Mouse (Mus musculus) adrenal gland, adult 2 months (tissue): ENCODE data around the gene P4ha2. TPM values are rescaled to one million over a fixed set of nuclear protein-coding genes. Genes with fewer than 3 reads are reported as not detected.
A peak's percentile ranks its signal among the peaks of the same experiment; 100 is the strongest.

Source experiments
- DNase-seq: peaks from one replicate; pipeline ENCODE4 v3.0.0; 2021
- polyA plus RNA-seq: library from polyadenylated mRNA; depleted of rRNA; stranded (reverse); fragments of >200 nt; gene quantifications from 2 replicates; pipeline ENCODE4 v1.2.3, GENCODE M21; 2012
- total RNA-seq, 2 experiments: library from RNA; stranded (reverse); gene quantifications; 2 replicates each; pipeline ENCODE4 v1.2.3; 2021

Gene P4ha2
- total and polyA plus RNA-seq, 3 experiments = 10.9 to 39.6 (median 36.5) TPM

DNA sequence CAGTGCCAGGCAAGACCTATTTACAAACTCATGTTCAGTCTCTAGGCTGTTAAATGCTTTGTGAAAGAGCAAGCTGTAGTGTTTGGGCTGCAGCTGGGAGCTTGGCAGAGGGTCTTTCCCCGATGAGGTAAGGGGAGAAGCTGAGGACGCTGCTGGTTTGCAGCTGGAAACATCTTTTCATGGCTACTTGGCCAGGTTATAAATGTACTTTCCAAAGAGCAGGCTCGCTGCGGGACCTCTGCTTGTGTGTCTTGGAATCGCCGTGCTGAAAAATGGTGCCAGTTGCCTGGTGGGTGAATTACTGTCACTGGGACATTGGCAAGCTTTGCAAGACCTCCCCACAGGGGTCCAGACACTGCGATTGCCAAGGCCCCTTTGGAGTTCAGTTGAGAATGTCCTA is 7.3 kb downstream of the P4ha2 start:
- no peak for DNase-seq

DNA sequence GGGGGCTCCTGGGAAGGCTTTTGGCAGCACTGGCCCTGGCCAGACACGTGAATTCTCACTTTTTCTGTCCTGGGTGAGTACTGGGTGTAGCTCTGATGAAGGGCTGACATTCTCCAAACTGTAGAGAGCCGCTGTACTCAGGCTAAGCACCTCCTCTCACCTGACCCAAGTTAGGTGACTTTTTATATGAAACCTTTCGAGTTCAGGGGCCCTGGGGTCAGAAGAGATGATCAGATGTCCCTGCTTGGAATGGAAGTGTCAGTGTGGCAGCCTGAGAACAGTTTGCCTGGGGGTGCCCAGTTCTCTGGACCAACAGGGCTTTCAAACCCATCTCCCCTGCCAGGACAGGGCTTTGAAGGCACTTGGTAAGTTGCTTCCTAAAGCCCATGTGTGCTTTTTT is 8.2 kb downstream of the P4ha2 start:
- no peak for DNase-seq

DNA sequence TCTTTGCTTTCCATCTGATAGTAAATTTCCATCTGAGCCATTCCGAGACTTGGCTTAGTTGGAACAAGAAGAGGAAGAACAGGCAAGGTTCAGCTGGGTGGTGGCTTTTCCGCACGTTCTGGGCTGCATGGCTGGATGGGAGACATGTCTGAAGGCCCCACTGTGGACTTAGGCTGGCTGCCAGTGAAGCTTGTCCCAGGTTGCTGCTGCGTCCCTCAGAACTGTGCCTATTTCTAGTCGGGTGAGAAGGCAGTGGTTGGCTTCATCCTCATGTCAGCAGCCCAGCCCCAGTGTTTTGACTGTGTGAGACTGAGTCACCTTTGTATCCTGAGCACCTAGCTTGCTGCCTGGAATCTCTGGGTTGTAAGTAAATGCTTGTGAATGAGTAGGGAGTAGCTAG is 9.0 kb downstream of the P4ha2 start:
- no peak for DNase-seq

DNA sequence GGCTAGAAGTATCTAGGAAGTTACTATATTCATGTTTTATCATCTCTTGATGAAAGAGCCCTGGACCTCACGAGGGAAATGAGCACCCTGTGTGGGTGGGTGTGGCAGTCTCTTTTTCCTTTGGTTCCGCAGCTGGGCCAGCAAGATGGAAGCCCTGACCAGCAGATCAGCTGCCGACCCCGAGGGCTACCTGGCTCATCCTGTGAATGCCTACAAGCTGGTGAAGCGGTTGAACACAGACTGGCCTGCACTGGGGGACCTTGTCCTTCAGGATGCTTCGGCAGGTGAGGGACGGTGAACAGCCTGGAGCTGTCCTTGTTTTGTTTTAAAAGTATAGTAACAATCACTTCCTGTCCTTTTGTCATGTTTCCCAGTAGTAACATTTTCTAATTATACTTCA is 11.4 kb downstream of the P4ha2 start:
- no peak for DNase-seq

DNA sequence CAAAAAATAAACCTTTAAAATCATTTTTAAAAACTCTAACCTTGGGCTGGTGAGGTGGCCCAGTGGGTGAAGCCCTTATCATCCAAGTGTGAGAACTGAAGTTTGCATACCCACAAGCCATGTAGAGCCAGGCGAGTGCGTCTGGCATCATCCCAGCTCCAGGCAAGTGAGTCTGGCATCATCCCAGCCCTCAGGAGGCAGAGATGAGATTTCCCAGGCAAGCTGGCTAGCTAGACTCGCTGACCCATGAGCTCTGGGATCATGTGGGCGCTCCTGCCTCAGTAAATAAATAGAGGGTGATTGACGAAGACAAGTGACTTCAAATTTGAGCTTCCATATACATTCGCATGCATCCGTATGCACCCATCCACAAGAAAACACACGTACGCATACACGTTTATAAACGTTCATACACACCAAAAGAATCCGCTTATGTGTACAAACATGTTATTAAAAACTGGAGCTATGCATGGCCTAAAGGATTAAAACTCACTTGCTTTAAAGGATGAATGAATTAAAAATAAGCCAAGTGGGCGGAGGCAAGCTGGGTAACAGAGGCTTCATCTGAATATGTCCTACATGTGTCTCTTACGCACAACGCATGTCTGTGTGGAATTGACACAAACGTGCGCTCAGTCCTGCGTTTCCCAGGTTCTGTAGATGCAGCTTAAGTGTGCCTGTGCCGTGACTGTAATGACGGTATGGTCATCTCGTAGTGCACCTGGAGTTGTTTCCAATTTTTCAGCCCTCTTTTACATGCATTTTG is 12.3 kb downstream of the P4ha2 start:
- DNase-seq = peak; percentile 48

DNA sequence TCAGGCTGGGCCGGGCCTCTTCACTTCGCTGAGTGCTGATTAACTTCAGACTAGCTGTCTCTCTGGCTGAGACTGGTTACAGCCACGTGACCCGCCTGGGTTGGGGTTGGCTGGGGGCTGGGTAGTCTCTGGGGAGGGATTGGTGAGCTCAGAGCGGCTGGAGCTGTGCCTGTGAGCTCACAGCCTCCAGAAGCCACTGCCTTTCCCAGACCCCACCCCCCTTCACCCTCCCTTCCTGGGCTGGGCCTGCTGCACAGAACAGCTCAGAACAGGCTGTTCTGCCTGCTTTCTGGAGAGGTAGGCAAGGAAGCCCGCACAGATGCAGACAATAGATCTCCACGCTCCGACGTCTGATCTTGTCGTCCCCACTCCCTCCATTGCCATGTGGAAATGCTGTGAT is 13.0 kb downstream of the P4ha2 start:
- DNase-seq = peak; percentile 97

DNA sequence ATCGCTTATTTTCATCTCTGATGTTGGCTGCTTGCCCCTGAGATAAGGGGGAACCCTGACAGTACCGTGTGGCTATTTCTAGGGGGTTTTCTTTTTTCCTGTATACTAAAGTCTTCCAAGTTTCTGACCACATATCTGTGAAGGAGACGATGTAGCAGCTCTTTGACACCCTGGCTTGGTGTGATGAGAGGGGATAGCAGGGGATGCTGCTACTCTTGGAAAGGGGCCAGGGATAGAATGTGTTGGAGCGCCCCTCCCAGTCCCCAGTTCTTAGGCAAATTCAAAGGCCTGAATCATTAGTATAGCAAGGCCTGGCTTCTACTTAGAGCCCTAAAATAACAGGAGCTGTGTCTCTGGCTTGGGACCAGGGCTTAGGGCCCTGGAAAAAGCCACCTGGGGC is 13.5 kb downstream of the P4ha2 start:
- no peak for DNase-seq

DNA sequence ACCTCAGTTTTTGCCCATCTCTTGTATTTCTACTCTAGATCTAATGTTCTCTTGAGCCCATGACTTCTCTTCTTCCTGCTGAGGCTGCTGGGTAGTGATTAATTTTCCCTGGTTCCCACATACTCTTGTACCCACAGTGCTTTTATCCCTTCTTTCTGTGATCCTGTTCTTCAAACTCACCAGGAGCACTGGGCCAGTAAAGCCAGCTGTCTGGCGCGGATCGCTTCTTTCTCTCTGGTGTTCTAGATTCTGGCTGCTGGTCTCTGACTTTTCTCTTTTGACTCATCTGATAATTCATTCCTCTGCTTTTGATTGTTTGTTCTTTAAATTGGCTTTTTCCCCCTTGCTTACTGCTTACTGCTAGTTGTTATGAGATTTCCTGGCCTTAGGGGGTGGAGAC is 14.9 kb downstream of the P4ha2 start:
- DNase-seq = no peak

DNA sequence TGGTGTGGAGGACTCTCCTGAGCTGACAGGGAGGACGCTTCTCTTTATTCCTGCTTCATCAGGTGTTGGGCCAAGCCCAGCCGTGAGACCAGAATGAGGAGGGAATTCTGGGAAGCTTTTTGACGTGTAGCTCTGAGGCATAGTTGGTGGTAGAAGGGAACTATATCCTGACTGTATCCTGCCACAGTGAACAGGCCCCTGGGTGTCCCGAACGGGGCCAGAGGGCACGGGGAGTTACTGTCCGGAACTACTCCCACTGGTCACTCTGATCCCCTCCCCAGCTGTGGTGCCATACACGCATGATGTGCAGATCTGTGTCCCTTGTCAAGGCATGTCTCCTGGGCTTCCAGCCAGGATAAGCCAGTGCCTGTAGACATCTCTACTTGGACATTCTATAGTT is 15.4 kb downstream of the P4ha2 start:
- no peak for DNase-seq

DNA sequence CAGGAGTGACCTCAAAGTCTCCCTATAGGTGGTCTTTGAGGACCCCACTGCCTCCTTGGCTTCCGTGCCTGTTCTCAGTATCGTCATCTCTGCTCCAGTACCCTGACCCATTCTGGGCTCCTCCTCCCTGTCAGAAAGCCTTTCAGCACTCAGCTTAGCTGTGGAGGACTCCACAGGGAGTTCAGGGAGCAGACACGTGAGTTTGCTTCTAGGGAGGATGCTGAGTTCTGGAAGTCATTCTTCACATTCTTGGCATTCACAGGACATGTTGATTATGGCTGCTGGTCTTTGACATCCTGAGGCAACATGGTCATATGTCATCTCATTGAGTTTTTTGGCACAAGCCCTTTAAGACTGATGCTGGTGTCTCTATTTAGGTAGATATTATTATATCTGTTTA is 16.0 kb downstream of the P4ha2 start:
- DNase-seq = no peak

DNA sequence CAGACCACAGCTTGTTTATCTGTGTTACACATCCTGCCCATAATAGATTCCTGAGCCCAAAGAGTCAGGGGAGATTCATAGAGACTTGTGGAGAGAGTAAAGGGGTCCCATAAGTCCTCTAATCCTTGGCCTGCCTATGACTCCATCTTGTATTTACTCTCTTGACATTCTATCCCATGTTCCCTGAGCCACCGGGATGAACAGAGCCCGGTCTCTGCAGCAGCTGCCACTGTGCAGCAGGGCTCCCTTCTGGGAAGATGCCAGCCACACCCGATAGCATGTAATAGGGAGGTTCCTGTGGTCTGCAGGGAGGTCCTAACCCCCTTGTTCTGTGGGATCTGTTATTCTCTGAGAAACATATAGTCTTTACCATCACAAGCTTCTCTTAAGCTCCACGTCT is 16.5 kb downstream of the P4ha2 start:
- no peak for DNase-seq

DNA sequence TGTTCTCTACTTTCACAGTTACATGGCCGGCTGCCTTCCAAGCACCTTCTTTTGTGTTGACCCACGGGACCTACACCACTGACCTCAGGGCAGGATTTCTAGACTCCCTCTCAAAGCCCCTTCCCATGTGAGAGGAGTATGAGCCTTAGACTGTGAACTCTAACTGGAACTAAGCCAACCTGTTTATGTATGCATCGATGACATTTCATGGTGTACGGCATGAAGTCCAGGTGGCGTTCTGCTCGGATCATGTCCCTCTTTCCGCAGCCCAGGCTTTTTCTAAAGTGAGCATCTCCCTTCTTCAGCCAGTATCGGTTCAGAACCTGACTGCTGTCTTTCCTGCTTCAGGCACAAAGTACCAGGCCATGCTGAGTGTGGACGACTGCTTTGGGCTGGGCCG is 17.2 kb downstream of the P4ha2 start:
- no peak for DNase-seq

DNA sequence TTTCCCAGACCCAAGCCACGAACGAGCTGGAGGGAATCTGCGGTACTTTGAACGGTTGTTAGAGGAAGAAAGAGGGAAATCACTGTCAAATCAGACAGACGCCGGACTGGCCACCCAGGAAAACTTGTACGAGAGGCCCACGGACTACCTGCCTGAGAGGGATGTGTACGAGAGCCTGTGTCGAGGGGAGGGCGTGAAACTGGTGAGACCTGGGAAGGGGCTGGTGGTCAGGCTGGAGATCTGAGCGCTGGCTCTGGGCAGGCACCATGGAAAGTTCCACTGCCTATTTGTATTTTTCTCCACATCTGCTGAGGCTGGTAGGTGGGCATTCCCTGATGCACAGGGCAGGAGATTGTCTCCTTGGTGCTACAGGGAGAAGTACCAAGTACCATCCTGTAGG is 19.2 kb downstream of the P4ha2 start:
- no peak for DNase-seq

DNA sequence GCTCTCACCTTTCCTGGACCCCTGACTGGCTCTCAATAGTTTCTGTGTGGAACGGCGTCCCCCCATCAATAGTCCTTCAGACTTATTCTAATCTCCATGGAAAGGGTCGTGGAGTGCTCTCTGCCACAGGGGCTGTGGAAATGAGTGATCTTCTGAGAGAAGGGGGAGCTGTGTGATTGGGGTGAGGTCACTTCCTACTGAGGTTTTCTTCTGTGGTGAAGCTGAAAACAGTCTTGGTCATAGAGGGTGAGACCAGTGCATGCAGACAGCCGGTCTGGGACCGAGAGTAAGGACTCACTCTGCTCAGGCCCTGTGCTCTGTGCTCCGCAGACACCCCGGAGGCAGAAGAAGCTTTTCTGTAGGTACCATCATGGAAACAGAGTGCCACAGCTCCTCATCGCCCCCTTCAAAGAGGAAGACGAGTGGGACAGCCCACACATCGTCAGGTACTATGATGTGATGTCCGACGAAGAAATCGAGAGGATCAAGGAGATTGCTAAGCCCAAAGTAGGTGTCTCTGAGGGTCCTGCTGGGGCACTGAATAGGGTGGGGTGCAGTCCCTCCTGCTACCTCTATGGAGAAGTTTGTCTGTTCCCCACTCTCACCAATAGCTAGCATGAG is 20.0 kb downstream of the P4ha2 start:
- DNase-seq = no peak

DNA sequence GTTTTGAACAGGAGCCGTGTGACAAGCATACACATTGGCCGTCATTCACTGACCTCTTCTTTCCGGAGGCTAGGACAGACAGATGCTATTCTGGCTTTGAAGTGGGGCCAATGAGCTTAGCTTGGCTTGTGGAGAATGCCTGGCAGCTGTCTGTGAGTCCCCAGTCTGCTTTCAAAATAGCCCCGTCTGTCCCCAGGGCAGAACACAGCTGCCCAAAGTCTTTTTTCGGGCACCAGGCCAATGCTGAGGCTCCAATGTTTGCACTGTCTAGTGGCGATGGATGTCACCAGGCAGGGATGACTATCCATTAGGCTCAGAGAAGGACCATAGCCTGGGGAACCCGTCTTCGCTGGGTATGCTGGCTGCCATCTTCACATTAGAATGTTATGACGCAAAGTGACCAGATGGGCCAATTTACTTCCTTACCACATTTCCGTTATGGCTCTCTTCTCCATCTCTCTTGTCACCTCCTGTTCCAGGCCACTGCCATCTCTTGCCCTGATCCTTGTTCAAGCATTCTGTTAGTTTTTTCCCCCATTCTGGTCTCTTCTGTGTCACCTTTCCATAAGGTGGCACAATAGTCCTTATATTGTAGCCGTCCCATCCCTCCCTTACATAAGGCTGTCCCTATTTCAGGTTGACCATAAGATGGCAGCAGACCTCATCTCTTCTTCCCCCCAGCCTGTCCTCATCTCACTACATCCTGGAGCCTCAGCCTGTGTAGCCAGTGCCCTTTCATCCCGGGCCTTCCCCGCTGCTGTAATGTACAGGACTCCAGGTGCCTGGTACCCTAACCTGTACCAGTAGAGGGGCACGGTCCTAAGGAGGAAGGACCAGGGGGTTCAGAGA is 22.7 kb downstream of the P4ha2 start:
- DNase-seq = peak; percentile 54

DNA sequence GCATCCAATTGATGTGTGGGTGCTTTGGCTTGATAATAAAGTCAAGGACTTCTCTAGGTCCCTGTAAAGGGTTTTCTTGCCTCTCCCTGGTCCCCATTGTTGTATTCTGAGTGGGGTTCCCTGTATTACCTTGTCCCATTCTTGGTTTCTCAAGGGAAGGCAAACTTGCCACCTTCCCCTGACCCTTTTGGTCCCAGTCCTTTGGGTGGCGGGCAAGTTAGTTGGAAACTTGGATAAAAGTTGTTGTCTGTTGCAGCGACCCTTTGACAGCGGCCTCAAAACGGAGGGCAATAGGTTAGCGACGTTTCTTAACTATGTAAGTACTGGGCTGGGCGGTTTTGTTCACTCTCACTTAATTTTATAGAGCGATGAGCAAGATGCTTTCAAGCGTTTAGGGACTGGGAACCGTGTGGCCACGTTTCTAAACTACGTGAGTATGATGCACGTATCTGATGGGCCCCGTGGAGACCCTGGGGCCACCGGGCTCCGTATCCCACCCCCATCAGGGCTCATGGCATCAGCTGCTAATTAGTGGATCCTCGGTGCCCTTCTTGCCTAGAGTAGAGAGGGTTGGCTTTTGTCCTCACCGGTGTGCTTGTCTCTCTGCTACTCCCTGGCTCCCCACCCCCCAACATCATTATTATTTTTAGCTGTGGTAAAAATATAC is 26.2 kb downstream of the P4ha2 start:
- no peak for DNase-seq

DNA sequence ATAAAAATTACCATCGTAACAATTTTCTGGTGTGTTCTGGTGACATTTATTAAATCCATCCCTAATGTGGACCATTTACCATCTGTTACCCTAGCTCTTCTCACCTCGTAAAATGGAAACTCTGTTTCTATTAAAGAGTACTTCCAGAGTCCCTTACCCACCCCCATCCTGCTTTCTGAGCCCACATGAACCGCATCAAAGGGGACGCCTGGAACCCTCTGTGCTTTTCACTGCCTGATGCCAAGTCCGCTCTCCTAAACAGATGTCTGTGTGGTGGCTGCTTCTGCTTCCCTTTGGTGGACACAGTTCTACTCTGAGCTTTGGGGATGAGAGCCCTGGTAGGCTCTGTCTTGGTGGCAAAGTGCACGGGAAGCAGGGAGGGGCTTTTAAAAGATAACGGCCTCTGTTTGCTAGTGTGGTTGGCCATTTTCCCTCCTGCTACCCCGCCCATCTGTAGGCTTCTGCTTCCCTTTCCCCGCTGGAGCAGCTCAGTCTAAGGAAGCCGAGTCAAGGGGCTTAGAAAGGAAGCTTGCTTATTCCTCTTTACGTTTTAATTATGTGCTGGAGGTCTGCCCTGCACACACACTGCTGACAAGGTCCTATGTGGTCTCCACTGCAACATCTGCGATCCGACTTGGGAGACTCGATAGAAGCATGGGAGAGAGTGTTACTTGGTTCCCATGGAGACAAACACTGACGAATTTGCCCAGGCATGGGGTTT is 26.9 kb downstream of the P4ha2 start:
- no peak for DNase-seq

DNA sequence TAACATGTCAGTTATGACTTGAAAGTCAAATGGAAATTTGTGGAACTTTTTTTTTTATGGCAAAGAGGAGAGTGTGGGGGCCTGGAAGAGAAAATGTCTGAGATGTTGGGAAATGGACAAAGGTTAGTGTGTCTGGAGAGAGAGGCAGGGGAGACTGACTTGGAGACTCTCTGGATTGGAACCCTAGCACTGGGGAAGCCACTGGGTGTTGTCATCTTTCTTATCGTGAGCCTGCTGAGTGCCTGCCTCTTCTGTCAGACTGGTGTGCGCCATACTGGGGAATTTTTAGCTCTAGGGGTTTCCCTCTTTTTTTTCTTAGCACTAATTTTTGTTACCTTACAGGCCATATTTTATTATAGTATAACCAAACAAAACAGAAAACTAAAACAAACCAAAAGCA is 27.5 kb downstream of the P4ha2 start:
- DNase-seq = no peak

DNA sequence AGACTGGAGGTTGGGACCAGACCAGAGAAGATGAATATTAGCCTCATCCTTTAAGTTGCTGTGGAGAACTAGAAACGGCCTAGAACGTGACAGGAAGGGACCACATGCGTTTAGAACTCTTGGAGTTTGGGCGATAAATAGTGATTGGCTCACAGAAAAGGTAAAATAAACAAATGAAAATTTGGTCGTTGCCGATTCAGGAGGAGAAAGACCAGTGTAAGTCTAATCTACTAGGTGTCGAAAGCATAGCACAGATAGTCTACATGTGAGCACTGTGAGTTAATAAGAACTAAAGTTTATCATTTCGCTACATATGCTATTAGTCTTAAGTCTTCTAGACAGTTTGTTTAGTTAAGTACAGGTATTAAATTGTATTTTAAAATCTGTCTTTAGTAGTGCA is 30.1 kb downstream of the P4ha2 start:
- no peak for DNase-seq

DNA sequence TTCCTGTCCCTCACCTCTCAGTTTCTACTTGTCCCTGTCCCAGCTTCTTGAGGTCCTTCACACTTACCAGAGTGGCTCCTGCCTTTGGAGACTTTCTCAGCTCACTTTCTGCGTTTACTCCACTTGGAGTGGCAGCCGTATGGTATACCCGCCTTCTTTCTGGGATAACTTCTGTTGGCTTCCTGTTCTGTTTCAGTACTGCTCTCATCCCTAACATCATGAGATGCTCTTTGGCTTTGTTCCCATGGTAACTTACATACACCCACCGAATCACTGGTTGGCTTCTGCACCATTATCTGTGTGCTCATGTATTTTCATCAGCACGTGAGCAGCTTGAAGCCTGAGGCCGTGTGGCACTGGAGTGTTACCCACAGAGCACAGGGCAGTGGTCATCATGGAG is 30.8 kb downstream of the P4ha2 start:
- DNase-seq = no peak

DNA sequence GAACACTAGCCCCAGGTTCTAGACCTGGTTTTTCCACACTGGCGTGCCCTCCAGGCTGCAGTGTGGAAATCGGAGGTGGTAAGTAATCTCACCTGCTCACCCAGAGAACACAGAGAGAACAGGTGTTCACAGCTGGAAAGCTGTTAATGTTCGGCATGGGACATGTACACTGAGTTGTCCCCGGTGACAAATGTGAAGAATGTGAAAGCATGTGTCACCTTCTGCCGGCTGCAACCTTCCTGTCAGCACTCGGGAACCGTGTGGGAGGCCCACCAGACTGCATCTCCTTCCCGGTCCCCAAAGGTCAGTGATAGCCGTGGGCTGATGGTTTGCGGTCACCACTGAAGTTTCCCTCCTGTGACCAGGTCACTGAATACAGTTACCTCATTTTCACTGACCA is 32.4 kb downstream of the P4ha2 start:
- no peak for DNase-seq

DNA sequence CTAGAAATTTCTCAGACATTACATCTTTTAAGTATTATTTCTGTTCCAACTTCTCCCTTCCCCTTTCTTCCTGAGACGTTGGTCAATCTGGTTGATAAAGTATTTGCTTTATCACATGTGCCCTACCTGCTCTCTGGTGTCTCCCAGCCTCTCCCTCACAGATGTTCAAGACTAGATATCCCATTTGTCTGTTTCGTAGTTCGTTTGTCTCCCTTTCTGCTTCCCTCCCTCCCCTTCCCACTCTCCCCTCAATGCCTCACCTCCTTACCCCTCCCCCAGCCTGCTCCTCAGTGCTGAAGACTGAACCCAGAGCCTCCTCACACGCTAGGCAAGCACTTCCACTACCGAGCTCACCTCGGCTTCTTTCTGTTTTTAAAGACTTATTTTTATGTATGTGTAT is 35.0 kb downstream of the P4ha2 start:
- no peak for DNase-seq
